Mouse (Mus musculus): Measurements from ENCODE around the gene Gpr183.
A peak's percentile ranks its signal among the peaks of the same experiment; 100 is the strongest.

Gpr183 gene

DNA sequence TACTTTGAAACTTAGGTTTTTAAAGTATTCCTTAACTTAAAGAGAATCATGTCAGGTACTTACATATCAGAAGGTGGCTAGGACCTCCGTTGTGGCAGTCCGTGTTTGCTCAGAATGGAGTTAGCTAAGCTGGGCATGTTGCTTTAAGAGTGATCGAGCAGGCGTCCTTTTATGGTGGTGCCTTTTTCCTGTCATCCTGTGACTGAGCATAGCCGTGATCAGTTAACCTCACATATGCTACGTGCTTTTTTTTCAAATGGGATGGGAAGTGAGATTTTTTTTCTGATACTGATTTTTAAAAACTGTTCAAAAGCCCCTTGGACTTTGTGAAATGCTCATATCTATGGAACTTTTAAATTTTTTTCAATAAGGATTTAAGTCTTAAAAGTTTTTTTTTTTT, at the start of gene Gpr183:
Gene Gpr183 (minus strand): TSS at position 206 of the 400 bp plus-strand sequence.
- DNase-seq (ENCODE audit: low read depth in 1 of 2, low spot score in 2 of 2), result no peak

DNA sequence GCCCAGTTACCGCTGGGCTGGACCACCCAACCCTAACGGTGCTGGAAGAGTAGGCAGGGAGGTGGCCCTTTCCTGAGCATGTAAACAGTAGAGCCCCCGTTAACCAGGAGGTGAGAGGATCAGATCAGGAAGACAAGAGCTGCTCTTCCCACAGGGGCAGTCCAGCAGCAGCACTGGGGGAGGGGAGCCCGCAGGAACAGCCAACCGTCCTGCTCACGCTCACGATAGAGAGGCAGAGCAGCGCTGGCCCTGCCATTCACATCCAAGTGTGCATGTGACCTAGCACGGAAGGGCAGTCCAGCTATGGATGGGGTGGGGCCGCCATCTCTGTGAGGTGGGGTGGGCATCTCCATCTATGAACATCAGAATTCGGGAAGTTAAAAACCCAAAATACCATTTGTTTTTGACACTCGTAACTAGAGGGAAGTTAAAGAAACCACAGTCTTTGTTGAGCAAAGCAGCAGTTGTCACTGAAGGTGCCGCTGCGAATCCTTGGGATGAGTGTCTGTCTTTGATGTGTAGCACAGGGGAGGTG, 48.5 kb upstream of the Gpr183 start:
- DNase-seq (ENCODE audit: low read depth in 1 of 2, low spot score in 2 of 2), result peak; percentile 79 to 81

DNA sequence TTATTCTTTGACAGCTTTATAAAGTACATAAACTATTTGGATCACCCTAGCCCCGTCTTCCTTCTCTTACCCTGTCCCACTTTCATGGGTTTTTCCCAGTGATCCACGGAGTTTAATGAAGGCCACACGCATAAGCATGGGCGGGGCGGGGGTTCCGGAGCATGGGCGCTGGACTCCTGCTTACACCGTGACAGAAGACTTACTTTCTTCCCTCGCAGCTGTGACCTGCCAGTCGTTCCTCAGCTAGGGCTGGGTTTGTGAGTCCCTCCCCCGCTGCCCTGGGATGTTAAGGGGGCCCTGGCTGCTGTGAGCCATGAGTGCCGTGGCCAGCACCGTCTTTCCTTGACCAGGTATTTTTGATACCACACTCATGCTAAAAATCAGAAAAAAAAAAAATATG, 47.8 kb upstream of the Gpr183 start:
- no peak for DNase-seq (ENCODE audit: low read depth in 1 of 2, low spot score in 2 of 2)

DNA sequence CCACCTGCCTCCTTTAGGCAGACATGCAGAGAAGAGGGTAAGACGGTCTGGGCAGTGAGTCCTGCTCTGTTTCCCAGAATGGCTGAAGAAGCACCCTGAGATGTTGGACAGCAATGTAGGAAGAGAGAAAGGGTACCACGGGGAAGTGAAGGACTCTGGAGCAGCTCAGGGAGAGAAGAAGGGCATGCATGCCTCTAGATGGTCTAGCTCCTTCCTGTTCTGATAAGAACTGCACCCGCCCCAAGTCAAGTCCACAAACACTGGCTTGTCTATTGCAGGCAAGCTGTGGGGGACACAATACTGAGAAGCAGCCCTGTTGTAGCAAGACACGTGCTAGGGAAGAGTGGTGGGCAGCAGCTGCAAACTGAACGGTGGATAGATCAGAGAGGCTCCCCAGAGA, 47.2 kb upstream of the Gpr183 start:
- no peak for DNase-seq (ENCODE audit: low read depth in 1 of 2, low spot score in 2 of 2)

DNA sequence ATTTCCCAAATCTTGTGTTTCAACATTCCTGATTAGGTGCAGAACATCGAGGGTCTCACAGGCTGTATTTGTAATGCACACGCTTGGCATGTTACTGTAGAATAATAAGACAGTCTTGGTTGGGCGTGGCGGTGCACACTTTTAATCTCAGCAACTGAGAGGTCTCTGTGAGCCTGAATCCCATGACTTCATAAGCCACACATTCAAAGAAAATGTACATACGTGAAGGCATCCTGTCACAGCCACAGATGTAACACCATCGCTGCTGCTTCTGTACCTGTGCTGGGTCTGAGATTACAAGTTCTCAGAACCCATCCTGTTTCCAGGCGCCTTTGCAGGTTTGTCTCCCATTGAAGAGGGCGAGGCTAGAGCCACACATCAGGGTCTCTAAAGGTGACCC, 46.8 kb upstream of the Gpr183 start:
- DNase-seq (ENCODE audit: low read depth in 1 of 2, low spot score in 2 of 2), result no peak

DNA sequence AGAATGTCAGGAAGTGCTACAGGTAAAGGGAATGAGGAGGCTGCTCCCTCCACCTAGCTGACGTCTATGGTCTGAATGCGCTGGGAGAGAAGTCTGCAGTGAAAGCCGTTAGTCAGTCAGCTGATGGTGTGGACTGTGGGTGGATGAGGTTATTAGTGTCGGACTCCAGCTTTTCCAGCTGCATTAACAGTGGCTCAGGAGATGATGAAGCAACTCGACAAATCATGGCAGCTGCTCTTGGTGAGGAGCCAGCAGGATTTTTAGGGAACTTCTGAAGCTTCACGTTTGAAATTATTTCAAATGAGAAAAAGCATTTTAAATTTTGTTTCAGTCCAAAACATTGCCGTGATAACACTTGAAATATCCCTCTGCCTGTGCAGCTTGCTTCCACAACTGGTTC, 45.3 kb upstream of the Gpr183 start:
- no peak for DNase-seq (ENCODE audit: low read depth in 1 of 2, low spot score in 2 of 2)

DNA sequence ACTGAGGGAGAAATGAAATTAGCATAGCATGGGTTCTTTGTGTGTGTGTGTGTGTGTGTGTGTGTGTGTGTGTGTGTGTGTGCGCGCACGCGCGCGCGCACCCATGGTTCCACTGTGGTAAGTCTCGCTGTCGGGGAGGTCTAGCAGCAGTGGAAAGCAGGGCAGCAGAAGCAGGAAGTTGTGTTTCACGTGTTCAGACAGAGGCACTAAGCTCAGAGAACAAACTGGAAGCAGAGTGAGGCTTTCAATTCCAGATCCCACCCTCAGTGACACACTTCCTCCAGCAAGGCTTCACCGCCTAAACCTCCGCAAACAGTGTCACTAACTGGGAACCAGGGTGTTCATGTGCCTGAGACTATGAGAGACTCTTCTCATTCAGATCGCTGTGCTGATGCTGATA, 44.5 kb upstream of the Gpr183 start:
- peak; percentile 51 to 65 for DNase-seq (ENCODE audit: low read depth in 1 of 2, low spot score in 2 of 2)

DNA sequence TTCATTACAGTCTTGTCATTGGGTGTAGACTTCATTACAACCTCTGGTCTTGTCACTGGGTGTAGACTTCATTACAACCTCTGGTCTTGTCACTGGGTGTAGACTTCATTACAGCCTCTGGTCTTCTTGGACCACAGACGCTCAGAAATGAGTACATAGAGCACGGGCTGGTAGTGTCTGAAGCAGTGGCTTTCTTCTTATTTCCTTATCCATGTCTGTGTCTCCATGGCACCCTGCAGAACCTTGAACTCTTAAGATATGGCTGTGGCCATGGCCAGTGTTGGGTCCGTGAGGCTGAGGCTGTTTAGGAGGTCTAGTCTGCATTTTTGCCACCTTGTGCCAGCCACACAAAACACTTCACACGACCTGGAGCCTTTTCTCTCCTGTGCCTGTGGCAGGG, 43.3 kb upstream of the Gpr183 start:
- no peak for DNase-seq (ENCODE audit: low read depth in 1 of 2, low spot score in 2 of 2)

DNA sequence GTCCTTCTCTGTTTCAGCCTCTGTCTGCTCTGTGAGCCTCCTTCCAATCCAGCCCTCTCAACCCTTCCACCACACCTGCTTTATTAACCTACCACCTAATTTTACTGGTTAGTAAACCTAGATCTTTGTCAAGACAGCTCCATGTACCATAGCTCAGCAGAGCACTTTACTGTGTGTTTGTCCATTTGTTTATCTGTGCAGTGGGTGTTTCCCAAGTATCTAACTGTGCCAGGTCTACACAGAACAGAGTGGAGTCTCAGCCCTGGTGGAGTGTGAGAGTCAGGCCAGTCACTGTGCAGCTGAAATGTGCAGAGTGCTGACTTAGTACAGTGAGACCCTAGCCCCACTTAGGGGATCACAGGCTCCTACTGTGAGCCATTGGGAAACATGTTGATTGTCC, 38.8 kb upstream of the Gpr183 start:
- DNase-seq (ENCODE audit: low read depth in 1 of 2, low spot score in 2 of 2), result no peak

DNA sequence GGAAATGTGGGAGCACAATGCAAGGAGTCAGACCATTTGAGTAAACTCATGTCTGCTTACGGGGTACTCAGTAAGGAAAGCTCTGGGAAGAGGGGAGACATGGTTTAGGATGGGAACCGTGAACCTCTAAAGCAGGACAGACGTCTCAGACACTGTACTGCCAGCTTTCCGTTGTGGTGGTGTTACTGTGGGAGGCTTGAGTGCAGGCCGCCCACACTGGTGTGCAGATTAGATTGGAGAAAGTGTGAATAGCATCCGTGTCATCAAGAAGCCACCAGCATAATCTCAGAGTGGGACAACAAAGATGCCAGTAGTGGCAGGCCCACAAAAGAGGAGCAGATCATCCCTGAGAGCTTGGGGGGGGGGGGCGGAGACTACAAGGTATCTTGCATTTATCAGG, 37.2 kb upstream of the Gpr183 start:
- no peak for DNase-seq (ENCODE audit: low read depth in 1 of 2, low spot score in 2 of 2)

DNA sequence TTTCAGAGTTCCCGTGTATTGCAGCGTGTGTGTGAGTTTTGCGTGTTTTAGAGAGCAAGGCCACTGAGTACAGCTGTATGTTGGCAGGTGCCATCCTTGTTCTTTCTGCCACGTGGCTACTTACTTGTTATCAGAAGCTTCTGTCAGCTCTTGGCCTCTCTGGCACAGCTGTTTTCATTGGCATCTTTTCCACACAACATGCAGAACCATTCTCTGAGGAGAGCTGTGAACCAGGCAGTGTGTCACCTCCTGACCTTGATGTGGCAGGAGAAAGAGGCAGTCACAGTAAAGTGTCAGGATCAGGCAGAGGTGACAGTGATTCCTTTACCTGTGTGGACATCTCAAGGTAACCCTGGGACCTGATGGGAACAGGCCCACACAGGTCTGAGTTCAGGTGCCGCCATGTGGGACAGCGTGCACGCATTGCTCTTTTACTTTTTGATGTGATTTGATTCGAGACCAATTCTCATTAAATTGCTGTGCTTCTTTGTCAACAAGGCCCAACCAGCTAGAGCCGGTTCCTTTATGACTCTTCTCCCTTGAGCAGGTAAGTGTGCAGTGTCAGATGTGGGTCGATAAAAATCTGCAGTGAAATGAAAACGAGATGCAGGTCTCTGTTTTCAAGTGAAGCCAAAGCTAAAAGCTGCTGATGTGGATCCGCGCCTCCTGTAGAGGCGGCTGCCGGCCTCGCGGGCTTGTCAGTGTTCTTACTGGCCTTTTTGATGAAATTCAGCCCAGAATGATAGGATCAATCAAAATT, 35.5 kb upstream of the Gpr183 start:
- no peak for DNase-seq (ENCODE audit: low read depth in 1 of 2, low spot score in 2 of 2)

DNA sequence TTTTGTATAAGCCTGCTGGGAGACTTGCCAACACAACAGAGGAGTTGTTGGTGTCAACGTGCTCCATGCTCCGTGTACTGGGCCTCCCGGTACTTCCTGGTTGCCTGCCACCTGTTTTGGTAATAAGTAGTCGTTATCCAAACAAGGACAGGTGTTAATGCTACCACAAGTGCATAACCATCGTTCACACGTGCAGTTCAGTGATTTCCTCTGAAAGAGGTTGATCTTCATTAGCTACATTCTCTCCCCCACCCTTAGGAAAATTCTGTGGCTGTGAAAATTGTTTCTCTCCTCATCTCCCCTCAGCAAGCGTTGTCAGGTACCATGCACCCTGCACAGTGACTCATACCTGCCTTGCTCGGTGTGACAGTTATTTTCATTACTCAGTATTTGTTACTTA, 34.5 kb upstream of the Gpr183 start:
- DNase-seq (ENCODE audit: low read depth in 1 of 2, low spot score in 2 of 2), result no peak

DNA sequence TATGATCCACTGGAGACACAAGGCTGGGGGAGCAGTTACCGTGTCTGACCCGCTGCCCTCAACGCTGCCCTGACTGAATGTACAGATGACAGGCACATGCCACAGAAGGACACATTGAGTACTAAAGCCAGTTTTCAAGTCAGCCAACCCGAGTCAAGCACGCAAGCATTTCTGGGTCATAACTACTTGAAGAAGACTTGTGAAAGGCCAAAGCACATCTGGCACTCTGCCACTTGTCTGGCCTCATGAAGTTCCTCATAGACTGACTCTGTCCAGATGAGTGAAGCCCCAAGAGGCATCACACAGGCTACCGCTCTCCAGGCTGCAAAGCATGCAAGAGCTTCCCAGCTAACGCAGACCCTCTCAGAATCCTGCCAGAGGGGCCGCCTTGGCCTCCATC, 31.8 kb upstream of the Gpr183 start:
- peak; percentile 27 to 61 for DNase-seq (ENCODE audit: low read depth in 1 of 2, low spot score in 2 of 2)

DNA sequence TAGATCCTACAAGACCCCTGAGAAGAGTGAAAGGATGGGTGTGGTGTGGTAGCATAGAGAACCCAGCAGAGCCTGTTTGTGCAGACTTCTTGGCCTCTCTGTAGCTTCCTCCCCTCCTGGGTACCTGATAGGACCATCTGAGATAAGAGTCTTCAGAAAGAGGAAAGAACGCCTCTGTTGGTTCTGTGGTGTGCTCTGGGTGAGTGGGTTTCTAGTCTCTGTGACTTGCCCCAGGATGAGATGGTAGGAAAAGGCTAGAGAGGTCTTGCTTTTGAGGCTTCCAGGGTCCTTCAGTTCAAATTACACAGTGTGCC, 30.5 kb upstream of the Gpr183 start:
- DNase-seq (ENCODE audit: low read depth in 1 of 2, low spot score in 2 of 2), result no peak

DNA sequence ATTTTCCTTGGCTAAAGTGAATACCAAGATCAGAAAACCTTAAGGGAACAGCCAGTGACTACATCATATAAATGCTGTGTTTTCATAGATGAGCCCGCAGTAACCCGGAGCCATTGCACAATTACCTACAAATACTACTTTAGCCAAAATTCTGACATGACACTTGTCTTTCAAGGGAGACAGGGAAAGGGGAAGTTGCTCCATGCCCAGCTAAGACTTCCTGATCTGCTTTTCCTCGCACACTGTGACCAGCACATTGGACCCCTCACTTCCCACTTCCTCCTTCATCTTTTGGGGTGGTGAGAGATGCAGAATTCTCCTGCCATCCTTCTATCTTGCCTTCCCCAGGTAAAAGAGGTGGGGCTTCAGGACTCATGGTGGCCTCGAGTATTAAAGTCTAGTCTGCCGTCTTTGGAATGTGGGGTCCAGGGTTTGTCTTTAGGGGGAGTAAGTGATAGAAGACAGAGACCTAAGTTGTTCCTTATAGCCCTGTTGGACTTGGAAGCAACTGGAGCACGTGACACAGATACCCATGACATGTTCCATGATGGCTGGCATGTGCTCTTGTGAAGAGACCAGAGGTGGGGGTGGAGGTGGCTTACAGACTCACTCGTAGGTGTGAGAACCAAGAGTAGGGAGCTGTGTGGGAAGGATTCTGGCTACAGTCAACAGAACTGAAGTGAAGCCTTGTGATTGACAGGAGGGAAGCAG, 30.0 kb upstream of the Gpr183 start:
- DNase-seq (ENCODE audit: low read depth in 1 of 2, low spot score in 2 of 2), result peak in 1 of 2 experiments; percentile 40

DNA sequence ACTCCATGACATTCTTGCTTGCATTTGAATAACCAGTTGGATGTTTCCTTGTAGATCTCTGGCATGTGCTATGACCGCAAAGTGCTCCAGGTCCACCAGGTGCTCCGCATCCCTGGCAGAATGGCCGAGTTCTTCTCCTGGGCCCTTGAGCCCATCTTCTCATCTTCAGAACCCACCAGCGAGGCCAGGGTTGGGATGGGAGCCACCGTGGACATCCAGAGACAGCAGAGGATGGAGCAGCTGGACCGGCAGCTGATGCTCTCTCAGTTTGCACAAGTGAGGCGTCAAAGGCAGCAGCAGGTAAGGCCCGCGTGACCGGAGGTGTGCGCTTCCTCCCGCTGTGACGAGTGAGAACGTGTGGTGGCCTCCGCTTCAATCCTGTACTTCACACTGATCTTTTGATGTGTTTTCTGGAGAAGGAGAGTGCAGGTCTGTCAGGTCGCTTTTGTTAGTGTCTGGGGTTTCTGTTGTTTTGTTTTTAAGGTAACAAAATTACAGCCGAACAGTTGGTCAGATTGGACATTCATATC, 29.2 kb upstream of the Gpr183 start:
- no peak for DNase-seq (ENCODE audit: low read depth in 1 of 2, low spot score in 2 of 2)

DNA sequence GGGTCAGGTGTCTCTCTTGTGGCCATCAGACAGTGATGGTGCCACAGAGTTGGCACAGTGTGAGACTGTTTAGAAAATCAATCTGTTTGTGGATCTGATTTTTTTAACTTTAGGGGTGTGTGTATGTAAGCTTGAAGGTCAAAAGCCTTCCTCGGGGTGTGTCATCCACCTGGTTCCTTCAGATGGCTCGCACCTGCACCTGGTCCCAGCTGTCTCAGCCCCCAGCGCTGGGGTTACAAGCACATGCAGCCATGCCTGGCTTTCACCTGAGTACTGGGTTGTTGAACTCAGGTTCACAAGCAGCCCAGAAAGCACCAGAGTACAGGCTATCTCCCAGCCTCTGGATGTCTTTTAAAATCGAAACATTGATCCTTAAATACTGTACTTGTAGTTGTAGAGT, 28.6 kb upstream of the Gpr183 start:
- no peak for DNase-seq (ENCODE audit: low read depth in 1 of 2, low spot score in 2 of 2)

DNA sequence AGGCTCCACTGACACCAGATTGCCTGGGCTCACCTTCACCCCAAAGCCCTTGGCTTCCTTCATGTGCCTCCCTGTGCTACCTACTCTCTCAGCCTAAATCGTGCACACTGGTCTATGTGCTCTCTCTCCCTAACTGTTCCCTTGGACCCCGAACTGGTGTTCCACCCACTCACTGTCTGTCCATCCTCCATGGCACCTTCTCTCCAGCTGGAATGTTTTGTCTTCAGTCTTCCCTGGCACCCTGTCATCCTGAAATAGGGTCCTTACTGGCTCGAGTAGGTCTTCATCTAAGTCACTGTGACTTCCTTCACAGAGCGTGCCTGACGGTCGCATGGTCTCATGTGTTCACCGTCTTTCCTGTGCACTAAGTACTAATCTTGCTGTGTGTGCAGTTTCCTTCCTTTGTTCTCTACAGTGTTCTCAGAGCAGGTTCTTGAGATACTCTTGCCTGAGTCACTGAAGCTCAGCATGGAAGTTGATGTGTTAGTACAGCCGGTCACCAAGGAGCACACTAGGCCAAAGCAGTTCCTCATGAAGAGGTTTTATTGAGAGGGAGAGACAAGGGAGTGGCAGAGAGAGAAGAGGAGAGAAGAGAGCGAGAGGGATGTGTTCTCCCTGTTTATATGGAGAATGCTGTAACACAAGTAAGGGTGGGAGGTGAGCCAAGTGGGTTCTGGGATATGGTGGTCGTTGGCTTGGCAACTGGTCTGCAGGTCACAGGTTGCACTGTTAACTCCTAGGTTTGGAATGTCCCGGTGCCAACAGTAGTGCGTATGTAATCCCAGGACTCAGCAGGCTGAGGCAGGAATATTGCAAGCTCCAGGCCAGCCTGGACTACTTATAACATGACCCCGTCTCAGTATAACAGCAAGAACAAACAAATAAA, 27.6 kb upstream of the Gpr183 start:
- no peak for DNase-seq (ENCODE audit: low read depth in 1 of 2, low spot score in 2 of 2)

DNA sequence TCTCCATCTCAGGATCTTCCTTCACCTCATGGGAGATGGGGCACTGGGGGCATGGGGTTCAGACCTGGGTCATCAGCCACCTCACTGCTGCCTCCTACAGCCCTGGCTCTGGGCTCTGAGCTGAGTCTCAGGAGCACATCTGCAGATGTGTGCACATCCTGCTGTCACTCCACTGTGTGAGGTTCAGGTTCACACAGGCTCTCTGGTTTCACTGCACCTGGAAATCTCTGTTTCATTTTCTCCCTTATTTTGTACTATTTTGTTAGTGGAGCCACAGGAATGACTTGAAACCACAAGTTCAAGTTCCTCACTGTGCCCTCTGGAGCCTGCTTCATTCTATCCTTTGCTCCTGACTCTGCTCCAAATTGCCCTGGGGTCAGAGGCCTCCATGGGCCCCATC, 26.9 kb upstream of the Gpr183 start:
- DNase-seq (ENCODE audit: low read depth in 1 of 2, low spot score in 2 of 2), result no peak

DNA sequence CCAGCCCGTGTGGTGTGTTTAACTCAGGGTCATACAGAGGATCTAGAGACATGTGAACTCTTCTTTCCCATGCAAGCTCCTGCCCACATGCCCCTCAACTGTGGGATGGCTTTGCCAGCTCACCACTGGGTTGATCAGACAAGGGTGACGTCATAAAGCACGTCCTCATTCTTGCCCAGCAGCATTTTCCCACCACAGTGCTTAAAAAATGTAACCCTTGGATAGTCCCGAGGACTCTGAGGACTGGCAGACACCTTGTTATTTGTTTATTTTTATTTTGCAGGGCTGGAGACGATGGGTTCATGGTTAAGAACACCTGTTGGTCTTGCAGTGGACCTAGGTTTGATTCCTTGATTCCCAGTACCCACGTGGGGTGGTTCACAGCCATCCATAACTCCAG, 25.9 kb upstream of the Gpr183 start:
- no peak for DNase-seq (ENCODE audit: low read depth in 1 of 2, low spot score in 2 of 2)

DNA sequence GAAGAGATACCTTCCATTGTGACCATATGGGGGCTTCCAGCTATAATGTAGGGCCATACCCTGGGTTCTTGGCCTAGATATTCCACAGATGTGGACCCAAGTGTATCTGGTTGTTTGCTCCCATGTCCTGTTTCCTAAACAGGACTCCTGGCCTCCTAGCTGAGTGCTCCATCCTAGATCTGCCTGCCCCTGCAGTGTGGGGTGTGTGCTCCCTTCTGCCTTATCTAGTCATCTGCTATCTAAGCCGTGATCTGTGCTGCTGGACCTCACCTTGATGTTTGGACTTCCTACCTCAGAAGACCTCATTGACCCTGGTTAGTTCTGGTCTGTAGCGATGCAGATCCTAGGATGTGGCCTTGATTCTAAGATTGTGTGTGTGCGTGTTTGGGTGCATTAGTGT, 24.9 kb upstream of the Gpr183 start:
- no peak for DNase-seq (ENCODE audit: low read depth in 1 of 2, low spot score in 2 of 2)

DNA sequence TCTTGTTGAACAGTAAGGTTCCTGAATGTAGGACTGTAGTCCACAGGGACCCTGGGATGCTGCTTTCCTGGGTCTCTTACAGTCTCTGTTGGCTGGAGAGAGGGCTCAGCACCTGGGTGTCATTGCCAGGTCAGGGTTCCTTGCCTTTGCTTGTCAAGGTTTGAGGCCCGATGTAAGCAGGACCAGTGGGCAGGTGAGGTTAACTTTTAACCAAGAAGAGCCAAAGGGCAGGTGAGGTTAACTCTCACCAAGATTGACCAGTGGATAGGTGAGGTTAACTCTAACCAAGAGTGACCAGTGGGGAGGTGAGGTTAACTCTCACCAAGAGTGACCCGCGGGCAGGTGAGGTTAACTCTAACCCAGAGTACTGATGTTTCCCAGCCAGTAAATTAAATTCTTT, 24.3 kb upstream of the Gpr183 start:
- DNase-seq (ENCODE audit: low read depth in 1 of 2, low spot score in 2 of 2), result no peak
